Mouse (Mus musculus) adrenal gland, adult 8-10 months (tissue): ENCODE measurements around the gene Nek7. TPM values are rescaled to one million over a fixed set of nuclear protein-coding genes. Genes with fewer than 3 reads are reported as not detected.

ENCODE experiments used
- DNase-seq: peaks from one replicate; pipeline ENCODE4 v3.0.0; 2022
- total RNA-seq, 4 experiments: library from RNA; stranded (reverse); gene quantifications; 2 replicates each; pipeline ENCODE4 v1.2.4; 2022

The Nek7 gene
- total RNA-seq, 4 experiments from 2014 or later: 47.2 to 56.6 (median 48.7) TPM

- DNase-seq: no peak
Measured at GRCm38 (mm10) chr1:138607862-138608261, 12.1 kb downstream of the Nek7 start.

DNA sequence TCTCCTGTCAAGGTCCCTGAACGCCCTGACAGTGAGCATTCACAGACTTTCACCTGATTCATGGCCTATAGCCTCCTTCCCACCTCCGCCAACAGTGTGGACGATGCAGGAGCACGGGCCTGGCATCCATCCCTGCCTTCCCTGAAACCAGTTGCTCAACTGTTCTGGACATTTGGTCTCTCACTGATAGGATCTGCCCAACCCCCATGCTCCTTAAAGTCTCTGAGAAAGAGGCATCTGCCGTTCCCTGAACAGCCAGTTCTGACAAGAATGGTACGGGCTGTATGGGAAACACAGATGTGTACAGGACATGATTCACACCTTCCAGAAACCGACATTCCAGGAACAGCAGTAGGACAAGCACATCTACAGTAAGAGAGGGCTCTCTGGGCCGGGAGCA is 13.2 kb downstream of the Nek7 start:
- DNase-seq: peak; percentile 25

- DNase-seq: no peak
Measured at GRCm38 (mm10) chr1:138604736-138605135, 15.2 kb downstream of the Nek7 start.

DNA sequence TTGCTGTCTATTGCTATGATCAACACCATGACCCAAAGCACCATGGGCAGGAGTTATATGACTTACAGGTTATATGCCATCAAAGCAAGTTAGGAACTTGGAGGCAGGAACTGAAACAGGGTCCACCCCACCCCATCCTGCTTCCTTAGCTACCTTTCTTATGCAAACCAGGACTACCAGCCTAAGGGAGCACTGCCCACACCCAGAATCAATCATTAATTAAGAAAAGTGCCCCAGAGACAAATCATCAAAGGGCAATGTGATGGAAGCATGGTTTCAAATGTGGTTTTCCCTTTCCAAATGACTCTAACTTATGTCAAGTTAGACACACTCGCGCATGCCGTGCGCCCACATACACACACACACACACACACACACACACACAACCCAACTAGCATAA is 16.0 kb downstream of the Nek7 start:
- DNase-seq: no peak

DNA sequence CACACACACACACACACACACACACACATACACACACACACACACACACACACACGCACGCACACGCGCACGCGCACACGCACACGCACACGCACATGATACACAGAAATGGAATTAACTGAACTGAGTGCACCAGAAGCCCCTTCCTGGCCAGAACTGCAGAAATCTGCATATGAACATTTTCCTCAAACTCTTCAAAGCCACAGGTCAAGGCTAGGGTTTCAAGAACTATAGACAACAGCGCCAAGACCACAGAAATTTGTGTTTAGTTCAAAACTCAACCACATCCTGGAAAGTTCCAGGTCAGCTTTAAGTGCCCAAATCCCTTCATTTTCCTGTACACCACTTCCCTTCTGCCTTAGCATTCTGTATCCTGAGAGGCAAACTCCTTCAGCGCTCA is 21.9 kb downstream of the Nek7 start:
- no peak for DNase-seq

GRCm38 (mm10) chr1:138596127-138596706 is 23.7 kb downstream of the Nek7 start:
- no peak for DNase-seq

- no peak for DNase-seq
Measured at GRCm38 (mm10) chr1:138594910-138595309, 25.0 kb downstream of the Nek7 start.

DNA sequence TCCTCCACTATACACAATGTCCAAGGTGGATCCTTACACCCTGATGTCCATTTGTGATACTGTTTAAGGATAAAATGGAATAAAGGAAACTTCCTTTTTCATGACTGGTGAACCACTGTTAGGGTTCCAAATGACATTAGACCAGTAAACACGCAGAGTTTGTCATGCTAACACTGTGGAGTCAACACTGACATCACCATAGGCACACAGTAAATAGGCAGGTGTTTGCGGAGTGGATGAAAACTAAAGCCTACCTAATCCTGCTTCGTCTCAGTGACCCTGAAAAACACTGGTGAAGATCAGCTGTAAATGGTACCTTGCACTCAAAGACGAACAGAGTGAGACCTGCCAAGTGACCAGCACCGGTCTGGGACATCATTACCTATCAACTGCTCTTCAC is 26.0 kb downstream of the Nek7 start:
- no peak for DNase-seq

DNA sequence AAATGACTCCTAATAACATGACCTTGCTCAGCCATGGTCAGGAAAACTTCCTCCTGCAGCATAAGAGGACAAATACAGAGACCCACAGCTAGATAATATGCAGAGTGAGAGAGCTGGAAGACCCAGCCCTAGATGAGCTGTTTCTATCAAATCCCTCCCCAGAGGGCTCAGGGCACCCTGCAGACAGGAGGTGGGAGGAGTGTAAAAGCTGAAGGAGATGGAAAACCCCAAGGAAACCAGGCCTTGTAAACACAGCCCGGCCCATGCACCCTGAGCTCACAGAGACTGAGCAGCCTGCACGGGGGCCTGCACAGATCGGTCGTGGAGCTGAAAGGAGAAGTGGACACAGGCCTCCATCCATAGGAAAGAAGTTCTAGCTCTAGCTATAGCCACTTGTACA is 27.5 kb downstream of the Nek7 start:
- no peak for DNase-seq

- no peak for DNase-seq
Measured at GRCm38 (mm10) chr1:138590451-138591022, 29.4 kb downstream of the Nek7 start.

DNA sequence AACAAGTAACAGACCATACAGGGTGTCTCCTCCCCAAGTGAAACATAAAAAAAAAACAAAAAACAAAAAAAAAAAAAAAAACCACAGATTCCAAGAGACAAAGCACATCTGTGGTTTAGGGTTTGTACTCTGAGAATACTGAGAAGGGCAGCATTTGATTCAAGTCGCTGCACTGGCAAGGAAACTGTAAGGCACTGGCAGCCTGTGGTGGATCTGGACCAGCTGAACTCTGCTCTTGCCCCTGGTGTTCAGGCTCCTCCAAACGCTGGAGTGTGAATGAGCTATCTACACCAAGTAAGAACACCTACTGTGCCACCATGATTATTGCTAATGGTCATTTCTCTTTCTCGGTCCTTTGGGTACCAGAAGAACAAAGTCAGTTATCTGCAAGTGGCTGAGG is 30.8 kb downstream of the Nek7 start:
- no peak for DNase-seq

DNA sequence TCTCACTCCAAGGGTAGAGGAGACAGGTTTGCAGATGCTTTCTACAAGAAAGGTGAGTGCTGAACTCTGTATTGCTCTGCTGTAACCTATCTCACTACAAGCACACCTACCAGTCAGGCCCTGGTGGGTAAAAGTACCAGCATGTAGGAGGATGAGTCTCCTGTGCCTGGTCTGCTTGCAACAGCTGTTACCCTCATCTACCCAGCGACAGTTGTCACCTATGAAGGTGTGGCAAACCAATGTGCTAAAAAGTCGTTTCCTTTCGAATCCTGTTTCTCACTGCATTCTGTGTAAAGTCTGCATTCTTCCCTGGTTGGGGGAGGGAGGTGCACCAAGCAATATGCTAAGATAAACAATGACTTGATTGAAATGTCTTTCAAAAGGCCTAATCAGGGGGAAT is 32.1 kb downstream of the Nek7 start:
- DNase-seq: no peak

GRCm38 (mm10) chr1:138586891-138587290 is 33.0 kb downstream of the Nek7 start:
- no peak for DNase-seq

DNA sequence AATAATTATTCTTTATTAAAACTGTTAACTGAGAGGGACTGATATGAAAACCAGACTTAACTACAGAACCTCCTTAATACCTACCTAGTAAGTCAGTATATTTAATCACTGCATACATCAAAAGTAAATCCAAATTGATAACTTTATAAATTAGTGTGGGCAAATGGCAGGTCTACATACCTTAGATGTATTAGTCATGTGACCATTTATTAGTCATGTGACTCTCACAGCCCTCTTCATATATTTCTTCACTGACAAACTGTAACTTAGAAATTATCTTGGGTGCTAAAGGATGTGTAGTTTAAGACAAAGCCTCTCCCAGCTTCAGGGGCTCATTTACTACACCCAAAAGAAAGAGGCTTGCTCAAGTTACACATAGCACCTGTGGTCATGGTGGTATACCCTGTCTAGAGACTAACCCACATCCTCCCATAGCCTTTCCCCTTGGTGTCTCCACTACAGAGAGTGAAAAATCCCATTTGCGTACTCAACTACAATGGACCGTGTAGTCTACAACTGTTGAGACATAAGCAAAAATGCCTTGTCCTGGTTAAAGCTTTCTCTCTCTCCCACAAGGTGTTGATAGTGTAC is 35.4 kb downstream of the Nek7 start:
- DNase-seq: no peak

DNA sequence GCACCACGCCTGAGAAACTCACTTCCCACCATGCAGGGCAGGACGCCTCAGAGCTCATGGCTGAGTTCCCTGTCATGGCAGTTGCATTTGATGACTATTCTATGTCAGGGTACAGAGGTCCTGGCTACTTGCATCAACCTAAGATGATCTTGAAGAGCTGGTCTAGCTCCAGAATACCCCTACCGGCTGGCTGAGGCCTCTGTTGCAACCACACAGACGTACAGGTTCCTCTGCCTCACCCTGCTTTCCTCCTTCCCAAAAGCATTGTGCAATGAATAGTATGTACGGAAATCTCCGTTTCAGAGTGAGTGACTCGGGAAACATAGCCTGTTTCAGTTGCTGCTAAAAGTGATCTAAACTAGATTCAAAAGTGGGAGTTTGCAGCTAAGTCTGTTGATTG is 37.7 kb downstream of the Nek7 start:
- DNase-seq: no peak

DNA sequence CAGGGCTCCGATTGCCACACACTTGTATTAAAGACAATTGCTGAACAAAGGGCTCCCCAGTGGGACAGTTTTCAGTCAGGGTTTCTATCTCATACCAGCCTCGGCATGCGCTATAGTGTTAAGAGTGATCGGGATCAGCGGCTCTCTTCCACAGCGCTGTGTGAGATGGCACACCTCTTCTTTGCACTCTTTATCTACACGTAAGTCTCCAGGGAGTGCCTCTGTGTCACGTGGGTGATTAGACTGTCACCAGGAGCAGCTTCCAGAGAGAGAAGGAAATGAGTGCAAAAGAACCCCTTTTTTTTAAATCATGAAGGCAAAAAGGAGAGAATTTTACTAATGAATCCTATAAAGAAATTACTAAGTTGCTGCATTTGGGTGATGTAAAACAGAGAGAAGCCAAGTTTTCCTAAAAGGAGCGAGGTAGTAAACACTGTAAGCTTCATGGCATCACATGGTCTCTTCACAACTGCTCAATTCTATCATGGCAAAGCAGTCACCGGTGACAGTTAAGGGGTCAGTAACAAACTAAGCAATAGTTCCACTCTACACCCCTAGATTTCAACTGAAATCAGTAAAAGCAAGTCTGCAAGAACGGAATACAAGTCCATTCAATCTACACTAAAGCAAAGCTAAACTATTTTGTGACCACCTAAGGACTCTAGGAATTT is 40.0 kb downstream of the Nek7 start:
- DNase-seq: no peak

DNA sequence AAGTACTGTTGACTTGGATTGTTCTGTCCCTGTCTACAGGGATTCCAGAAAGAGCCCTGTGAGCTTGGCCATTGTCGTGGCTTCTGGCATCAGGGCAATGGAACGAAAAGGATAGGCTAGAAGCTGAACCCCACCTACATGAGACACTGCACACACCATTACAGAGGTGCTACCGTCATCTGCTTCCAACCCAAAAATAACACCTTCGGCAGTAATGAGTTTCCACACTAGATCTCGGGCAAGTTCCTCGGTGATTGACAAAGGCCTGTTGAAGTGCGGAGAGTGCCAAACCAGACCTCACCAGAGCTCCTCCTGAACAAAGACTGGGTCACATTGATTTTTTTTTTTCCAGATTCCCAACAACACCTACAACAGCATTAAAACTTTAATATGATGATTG is 40.7 kb downstream of the Nek7 start:
- DNase-seq: no peak

- no peak for DNase-seq
Measured at GRCm38 (mm10) chr1:138576803-138577202, 43.1 kb downstream of the Nek7 start.

DNA sequence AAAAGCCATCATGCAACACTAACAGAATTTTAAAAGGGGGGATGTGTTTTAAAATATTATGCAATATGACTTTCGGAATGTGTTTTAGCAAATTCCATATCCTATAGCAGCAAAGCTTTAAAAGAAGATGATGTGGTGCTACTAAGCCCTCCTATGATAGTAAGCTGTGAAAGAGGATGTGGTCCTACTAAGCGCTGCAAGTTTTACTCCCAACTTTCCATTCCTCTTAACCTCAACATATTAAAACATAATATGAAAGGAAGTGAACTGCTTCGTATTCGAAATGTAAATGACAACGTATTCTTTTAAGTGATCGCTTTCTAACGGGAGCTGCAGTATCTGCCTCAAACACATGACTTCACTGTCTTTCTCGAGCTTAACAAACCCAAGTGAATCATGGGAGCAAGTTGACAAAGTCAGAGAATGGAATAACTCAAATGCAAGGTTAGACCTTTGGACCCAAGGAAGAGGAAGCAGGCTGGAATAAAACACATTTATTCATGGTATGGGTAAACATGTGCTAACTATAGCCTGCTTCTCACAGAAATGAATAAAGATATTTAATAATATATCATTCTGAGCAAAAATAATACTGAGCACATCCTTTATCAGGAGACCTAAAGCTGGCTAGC is 43.8 kb downstream of the Nek7 start:
- no peak for DNase-seq

DNA sequence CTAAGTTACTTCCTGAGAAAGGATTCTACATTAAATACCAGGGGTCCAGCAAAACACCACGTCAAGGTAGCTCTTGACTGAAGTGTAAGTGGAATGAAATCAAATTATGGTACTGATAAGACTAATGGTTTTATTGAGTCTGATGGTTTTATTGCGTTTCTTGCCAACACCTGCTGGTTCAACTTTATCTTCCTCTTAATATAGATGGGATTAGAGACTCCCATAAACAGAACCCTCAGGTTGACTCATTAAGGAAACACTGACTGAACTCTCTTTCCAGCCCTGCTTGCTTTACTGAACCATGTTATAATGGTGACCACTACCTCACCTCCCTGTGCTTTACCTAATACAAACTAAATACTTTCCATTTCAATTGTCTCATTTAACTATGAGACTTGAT is 44.3 kb downstream of the Nek7 start:
- DNase-seq: no peak

GRCm38 (mm10) chr1:138571565-138572361 is 48.2 kb downstream of the Nek7 start:
- no peak for DNase-seq

GRCm38 (mm10) chr1:138571038-138571441 is 48.9 kb downstream of the Nek7 start:
- no peak for DNase-seq
